Mouse (Mus musculus) intestine, postnatal 0 days (tissue): ENCODE measurements around the gene Cdyl. TPM values are rescaled to one million over a fixed set of nuclear protein-coding genes. Genes with fewer than 3 reads are reported as not detected.

Experiments used
- ATAC-seq: fragments of 200-750 bp; cut with Nextera tagmentation; 2 replicates; pipeline ENCODE4 v1.8.0; 2017; ENCODE audit warnings: mild to moderate bottlenecking, moderate TSS enrichment, moderate library complexity
- H3K27ac ChIP-seq: fragments of 300-500 bp; sonication (generic); 2 replicates; pipeline ENCODE4 v1.5.1; 2014; ENCODE audit warnings: mild to moderate bottlenecking, low read depth, low read length, moderate library complexity
- H3K27me3 ChIP-seq: fragments of 300-500 bp; sonication (generic); replicated peaks from 2 replicates; pipeline ENCODE4 v1.6.1; 2014; ENCODE audit warnings: low read length, mixed read lengths; ENCODE audit not compliant: control insufficient read depth, insufficient read depth
- H3K36me3 ChIP-seq: fragments of 300-500 bp; sonication (generic); 2 replicates; pipeline ENCODE4 v1.6.1; 2014; ENCODE audit warnings: mild to moderate bottlenecking, moderate library complexity; ENCODE audit not compliant: control insufficient read depth, insufficient read depth
- H3K4me1 ChIP-seq: fragments of 300-500 bp; sonication (generic); replicated peaks from 2 replicates; pipeline ENCODE4 v1.6.1; 2014; ENCODE audit warnings: antibody characterized with exemption, low read length, mixed read lengths; ENCODE audit not compliant: control insufficient read depth, insufficient read depth
- H3K4me2 ChIP-seq: fragments of 300-500 bp; sonication (generic); replicated peaks from 2 replicates; pipeline ENCODE4 v1.6.1; 2014; ENCODE audit warnings: low read depth, mild to moderate bottlenecking, moderate library complexity
- H3K4me3 ChIP-seq: fragments of 300-500 bp; sonication (generic); 2 replicates; pipeline ENCODE4 v1.5.1; 2014; ENCODE audit warnings: low read depth, low read length
- H3K9ac ChIP-seq: fragments of 300-500 bp; sonication (generic); 2 replicates; pipeline ENCODE4 v1.6.1; 2014; ENCODE audit warnings: mild to moderate bottlenecking, low read depth, low read length
- H3K9me3 ChIP-seq: fragments of 300-500 bp; sonication (generic); 2 replicates; pipeline ENCODE4 v1.6.1; 2016; ENCODE audit warnings: mixed run types; ENCODE audit not compliant: control insufficient read depth
- CTCF ChIP-seq: sonication (generic); IDR thresholded peaks from 2 replicates; pipeline ENCODE4 v1.5.1; 2016; ENCODE audit warnings: low read depth, mild to moderate bottlenecking, control low read depth, antibody characterized with exemption, moderate library complexity
- WGBS: fragments of 180-500 bp; shearing (Covaris S2); extraction: QIAGEN DNeasy Blood & Tissue Kit; methylation state at CpG from one replicate; pipeline ENCODE4 v1.1.7; 2014; 5-methylcytosine and 5-hydroxymethylcytosine counted together
- polyA plus RNA-seq: library from polyadenylated mRNA; unstranded; fragments of >200 nt; fragmentation: Nextera tagmentation; extraction: Ambion mirVana; gene quantifications from 2 replicates; pipeline ENCODE4 v1.2.1, GENCODE M21; 2015

The Cdyl gene
- polyA plus RNA-seq, 1 experiment from 2014 or later, result 6.4 TPM

- Histone ChIP-seq H3K4me2 (no peak overlapping the region), H3K9ac (no peak overlapping the region), H3K4me3 (no peak overlapping the region), H3K27ac (no peak overlapping the region), H3K36me3 (0 out of 2 replicates have a peak, but pooled peaks cover 2% of the 10 kb centered on the region), H3K9me3 (no peaks in the 10 kb centered on the region), H3K27me3 (no peaks in the 10 kb centered on the region), H3K4me1 (peaks cover 2% of the 10 kb centered on the region)
- no peak for TF ChIP-seq CTCF
- ATAC-seq, result no peak
- WGBS, result 81% methylated on average over 2 of the region's 2 CpGs
Observed at GRCm38 (mm10) chr13:35852851-35853575, 193.4 kb downstream of the Cdyl start.

DNA sequence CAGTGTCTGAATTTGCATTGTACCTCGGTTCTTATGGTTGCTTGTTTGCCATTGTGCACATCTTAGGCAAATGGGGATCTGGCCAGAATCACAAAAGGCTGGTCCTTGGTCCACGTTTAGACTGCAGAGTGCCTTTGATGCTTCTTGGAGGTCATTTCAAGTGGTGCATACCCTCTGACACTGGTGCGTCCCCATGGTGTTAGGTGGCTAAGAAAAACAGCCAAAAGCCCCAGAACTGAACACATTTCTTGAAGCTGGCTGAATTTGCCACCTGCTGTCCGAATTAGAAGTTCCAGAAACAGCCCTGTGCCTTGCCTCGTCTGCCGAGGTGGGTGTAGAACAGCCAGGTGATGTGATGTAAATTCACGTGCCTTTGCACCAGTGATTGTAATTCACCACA is 197.9 kb downstream of the Cdyl start:
- Histone ChIP-seq H3K27ac (no peak overlapping the region), H3K4me1 (no peaks in the 10 kb centered on the region; the same call in 1 of the 2 replicates), H3K36me3 (0 out of 2 replicates have a peak, but pooled peaks cover 5% of the 10 kb centered on the region), H3K4me3 (no peak overlapping the region), H3K4me2 (no peak overlapping the region), H3K9ac (no peak overlapping the region), H3K27me3 (no peaks in the 10 kb centered on the region), H3K9me3 (no peaks in the 10 kb centered on the region)
- ATAC-seq, result no peak
- WGBS, result 86% methylated on average over 7 of the region's 7 CpGs
- TF ChIP-seq CTCF, result no peak

DNA sequence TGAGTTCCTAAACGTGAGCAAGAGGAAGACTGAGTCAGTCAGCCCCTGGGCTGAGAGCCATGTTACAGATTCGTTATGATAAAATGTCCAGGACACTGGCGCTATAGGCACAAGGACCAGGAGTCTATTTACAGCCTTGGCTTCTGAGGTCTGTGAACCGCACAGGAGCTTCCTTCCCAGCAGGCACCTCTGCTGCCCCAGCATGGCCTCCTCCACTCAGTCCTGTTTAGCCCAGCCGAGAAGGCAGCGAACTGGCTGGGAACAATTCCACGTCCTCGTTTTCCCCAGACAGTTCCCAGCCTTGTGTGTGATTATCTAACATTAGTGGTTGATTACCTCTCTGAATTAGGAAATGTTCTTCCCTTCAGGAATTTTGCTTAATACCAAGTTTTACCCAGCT is 201.3 kb downstream of the Cdyl start:
- no peak for TF ChIP-seq CTCF
- H3K9ac ChIP-seq, result no peak overlapping the region
- H3K9me3 ChIP-seq, result no peaks in the 10 kb centered on the region
- no peak overlapping the region for H3K4me3 ChIP-seq
- H3K27me3 ChIP-seq, result no peaks in the 10 kb centered on the region
- no peak for ATAC-seq
- no peak overlapping the region for H3K27ac ChIP-seq
- no peak overlapping the region for H3K4me2 ChIP-seq
- no peaks in the 10 kb centered on the region for H3K4me1 ChIP-seq
- H3K36me3 ChIP-seq, result peaks cover 24% of the 10 kb centered on the region; the same call in 1 of the 2 replicates
- WGBS, result 75% methylated on average over 8 of the region's 8 CpGs

DNA sequence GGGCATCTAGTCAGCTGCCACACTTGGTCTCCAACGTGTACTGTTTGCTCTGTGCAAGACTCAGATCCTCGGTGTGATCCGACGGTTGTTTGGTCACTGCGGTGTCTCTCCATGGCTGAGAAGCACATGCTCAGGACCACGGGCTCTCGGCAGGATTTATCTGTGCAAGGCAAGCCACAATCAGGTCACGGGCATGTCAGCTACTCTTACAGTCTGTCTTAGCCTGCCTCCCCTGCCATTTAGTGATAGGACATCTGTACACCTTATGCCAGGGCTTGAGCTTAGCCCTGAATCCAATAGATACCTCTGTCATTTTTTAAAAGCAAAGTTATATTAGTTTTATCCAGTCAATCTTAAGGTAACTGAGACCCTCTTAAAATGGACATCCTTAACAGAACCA is 211.0 kb downstream of the Cdyl start:
- no peak for ATAC-seq
- Histone ChIP-seq H3K4me2 (no peak overlapping the region), H3K4me3 (no peak overlapping the region), H3K9me3 (no peaks in the 10 kb centered on the region), H3K27me3 (no peaks in the 10 kb centered on the region), H3K4me1 (no peaks in the 10 kb centered on the region), H3K36me3 (peaks cover 12% of the 10 kb centered on the region; the same call in 1 of the 2 replicates), H3K27ac (no peak overlapping the region), H3K9ac (no peak overlapping the region)
- WGBS, result 89% methylated on average over 8 of the region's 8 CpGs
- no peak for TF ChIP-seq CTCF

DNA sequence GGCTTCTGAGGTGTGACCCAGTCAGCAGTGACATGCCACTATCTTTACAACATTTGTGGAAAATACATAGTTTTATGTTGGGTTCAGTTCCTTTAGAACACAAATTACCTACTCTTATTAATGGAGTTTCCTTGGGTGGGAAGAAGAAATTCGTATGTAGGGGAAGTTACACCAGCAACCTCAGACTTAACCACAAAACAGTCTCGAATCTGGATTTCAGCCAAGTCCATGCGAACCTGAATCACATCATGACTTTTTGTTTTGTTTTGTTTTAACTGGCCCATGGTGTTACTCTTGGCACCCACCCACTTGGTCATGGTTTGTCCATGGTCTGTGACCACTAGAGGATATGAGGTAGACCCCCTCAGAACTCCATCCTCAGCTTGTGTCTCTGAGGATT is 211.5 kb downstream of the Cdyl start:
- TF ChIP-seq CTCF, result no peak

DNA sequence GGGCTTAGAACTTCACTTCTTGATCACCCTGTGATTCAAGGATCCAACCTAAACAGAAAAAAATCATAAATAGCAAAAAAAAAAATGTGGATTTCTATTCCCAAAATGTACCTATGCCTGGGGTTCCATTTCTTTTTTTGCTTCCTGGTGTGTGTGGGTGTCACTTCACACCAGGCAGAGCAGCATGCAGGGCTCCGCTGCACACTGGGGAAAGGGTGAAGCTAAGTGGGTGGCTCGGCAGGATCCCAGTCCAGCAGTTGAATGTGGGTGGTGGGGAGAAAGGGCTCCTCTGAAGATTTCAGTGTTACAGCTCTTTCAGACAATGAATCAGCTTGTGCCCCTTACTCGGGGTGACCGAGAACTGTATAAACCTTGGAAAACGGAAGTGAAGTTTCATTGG is 215.8 kb downstream of the Cdyl start:
- no peak overlapping the region for H3K4me3 ChIP-seq
- no peak for TF ChIP-seq CTCF
- H3K27ac ChIP-seq, result no peak overlapping the region
- WGBS, result 85% methylated on average over 5 of the region's 5 CpGs
- H3K36me3 ChIP-seq, result no peaks in the 10 kb centered on the region; the same call in 1 of the 2 replicates
- no peak overlapping the region for H3K9ac ChIP-seq
- no peak for ATAC-seq
- no peaks in the 10 kb centered on the region for H3K4me1 ChIP-seq
- H3K4me2 ChIP-seq, result no peak overlapping the region
- H3K27me3 ChIP-seq, result no peaks in the 10 kb centered on the region
- no peaks in the 10 kb centered on the region for H3K9me3 ChIP-seq

More for the DNA sequence above, 211.5 kb downstream of the Cdyl start:
- no peak overlapping the region for H3K4me2 ChIP-seq
- H3K4me3 ChIP-seq, result no peak overlapping the region
- no peaks in the 10 kb centered on the region for H3K27me3 ChIP-seq
- ATAC-seq, result no peak
- peaks cover 8% of the 10 kb centered on the region; the same call in 1 of the 2 replicates for H3K36me3 ChIP-seq
- no peaks in the 10 kb centered on the region for H3K4me1 ChIP-seq
- WGBS, result 81% methylated on average over 3 of the region's 3 CpGs
- no peaks in the 10 kb centered on the region for H3K9me3 ChIP-seq
- no peak overlapping the region for H3K9ac ChIP-seq
- no peak overlapping the region for H3K27ac ChIP-seq
